In genomic region chr10:94117916-94118315, GRCm38 (mm10) we compare ENCODE assay signal across 24 mouse cellular contexts. TPM values are rescaled to one million over a fixed set of nuclear protein-coding genes. Genes with fewer than 3 reads are reported as not detected.
DNase-seq lines count a peak whose midpoint lies in the region; ATAC-seq and TF ChIP-seq lines count a peak whose summit lies in the region.
"Had no signal": no experiment of that assay in that cellular context is flagged by ENCODE, and none has a peak within 500 bp of the region (broad histone marks: within the 10 kb centered on the region; RNA-seq: fewer than 3 reads in every experiment).

No protein-coding gene starts in this region.

- 82% methylated on average over 3 of the region's 3 CpGs for WGBS in liver, postnatal 0 days (ENCODE audit: insufficient replicate concordance)
- 92% methylated on average over 3 of the region's 3 CpGs for WGBS in liver, embryonic 11.5 days

- ATAC-seq in liver, postnatal 0 days = no peak
- no peak for ATAC-seq in liver, embryonic 11.5 days (replicated peaks; ENCODE audit: low FRiP score)
- ATAC-seq: CD4-positive, CD25-positive, alpha-beta regulatory T cell, adult 4 months; forebrain, embryonic 13.5 days; forebrain, embryonic 15.5 days; forebrain, postnatal 0 days had no signal

- no peaks in the 10 kb centered on the region for H3K27me3 ChIP-seq in liver, postnatal 0 days (ENCODE audit: insufficient read depth, low read length)
- H3K27me3 ChIP-seq in liver, embryonic 11.5 days (replicated peaks; ENCODE audit: control insufficient read depth, insufficient read depth, low read length) = no peaks in the 10 kb centered on the region
- H3K27me3 ChIP-seq: CH12.LX; embryonic facial prominence, embryonic 13.5 days; embryonic facial prominence, embryonic 15.5 days; forebrain, embryonic 13.5 days; forebrain, embryonic 15.5 days had no signal

- no peak for TF ChIP-seq EP300 in liver, postnatal 0 days (IDR thresholded peaks at IDR 0.05; ENCODE audit: low read depth)

- intact Hi-C loops in gastrocnemius, adult 2 months (cut with DNase I) = loop anchor here (1.0 to 5.0 kb wide), 2 partner anchors 106 to 173 kb away; no protein-coding TSS in a partner anchor

- peak overlapping the region; percentile 86 for H3K27ac ChIP-seq in liver, postnatal 0 days (ENCODE audit: low read depth)
- H3K27ac ChIP-seq in liver, embryonic 11.5 days (ENCODE audit: low read depth, low read length) = no peak overlapping the region
- no peak overlapping the region for H3K27ac ChIP-seq in gastrocnemius, adult 2 months
- H3K27ac ChIP-seq: embryonic facial prominence, embryonic 13.5 days; embryonic facial prominence, embryonic 15.5 days; forebrain, embryonic 13.5 days; forebrain, embryonic 15.5 days had no signal

- no peak overlapping the region for H3K4me2 ChIP-seq in liver, postnatal 0 days (ENCODE audit: low read depth, low read length)
- no peak overlapping the region for H3K4me2 ChIP-seq in liver, embryonic 11.5 days
- H3K4me2 ChIP-seq: embryonic facial prominence, embryonic 13.5 days; embryonic facial prominence, embryonic 15.5 days; forebrain, embryonic 13.5 days; forebrain, embryonic 15.5 days had no signal

- DNase-seq in liver, postnatal 0 days = no peak
- no peak for DNase-seq in liver, embryonic 11.5 days (ENCODE audit: low spot score)
- peak; percentile 52 for DNase-seq in NIH3T3 (ENCODE audit: low read depth)
- DNase-seq in heart, adult 8-10 months (ENCODE audit: low spot score) = no peak
- DNase-seq in gastrocnemius, adult 2 months = no peak
- DNase-seq: adrenal gland, adult 2 months; adrenal gland, postnatal 10 days; adrenal gland, postnatal 25 days; B cell, adult 2 months; cerebellum, adult 11 months; cerebellum, adult 18-20 months; cerebellum, adult 8-10 months; cerebellum, adult 9-11 months; cerebellum, postnatal 14 days; cerebellum, postnatal 36 days; embryo, embryonic 11 days; forebrain, postnatal 0 days had no signal

- no peaks in the 10 kb centered on the region for H3K9me3 ChIP-seq in liver, postnatal 0 days (ENCODE audit: low read length)
- no peaks in the 10 kb centered on the region for H3K9me3 ChIP-seq in liver, embryonic 11.5 days (ENCODE audit: control insufficient read depth, low read length)
- H3K9me3 ChIP-seq: embryonic facial prominence, embryonic 13.5 days; embryonic facial prominence, embryonic 15.5 days; forebrain, embryonic 13.5 days; forebrain, embryonic 15.5 days; G1E had no signal

- peaks cover 6% of the 10 kb centered on the region for H3K36me3 ChIP-seq in liver, postnatal 0 days (replicated peaks; ENCODE audit: insufficient read depth, low read length)
- H3K36me3 ChIP-seq in liver, embryonic 11.5 days (ENCODE audit: control insufficient read depth, insufficient read depth, low read length) = peaks cover 6% of the 10 kb centered on the region; the same call in 1 of the 2 replicates
- H3K36me3 ChIP-seq: embryonic facial prominence, embryonic 15.5 days; forebrain, embryonic 15.5 days had no signal

- peaks cover 7% of the 10 kb centered on the region; the same call in 1 of the 2 replicates for H3K4me1 ChIP-seq in liver, postnatal 0 days (ENCODE audit: insufficient read depth)
- H3K4me1 ChIP-seq in liver, embryonic 11.5 days (replicated peaks; ENCODE audit: control insufficient read depth, insufficient read depth, low read length) = peaks cover 8% of the 10 kb centered on the region
- H3K4me1 ChIP-seq: forebrain, embryonic 13.5 days; forebrain, embryonic 15.5 days had no signal

- no peak overlapping the region for H3K9ac ChIP-seq in liver, postnatal 0 days (replicated peaks)
- H3K9ac ChIP-seq in liver, embryonic 11.5 days (ENCODE audit: low read depth, low read length) = no peak overlapping the region
- H3K9ac ChIP-seq: embryonic facial prominence, embryonic 13.5 days; embryonic facial prominence, embryonic 15.5 days; forebrain, embryonic 13.5 days; forebrain, embryonic 15.5 days; forebrain, postnatal 0 days had no signal

- H3K4me3 ChIP-seq in liver, postnatal 0 days (ENCODE audit: low read depth, low read length) = no peak overlapping the region
- H3K4me3 ChIP-seq in liver, embryonic 11.5 days (ENCODE audit: low read depth, low read length) = no peak overlapping the region
- no peak overlapping the region for H3K4me3 ChIP-seq in gastrocnemius, adult 2 months
- H3K4me3 ChIP-seq: embryonic facial prominence, embryonic 13.5 days; embryonic facial prominence, embryonic 15.5 days; forebrain, embryonic 13.5 days; forebrain, embryonic 15.5 days had no signal

- TF ChIP-seq CTCF in liver, postnatal 0 days (IDR thresholded peaks at IDR 0.05; ENCODE audit: low read depth) = no peak
- TF ChIP-seq CTCF in gastrocnemius, adult 2 months (IDR thresholded peaks at IDR 0.05) = no peak

RNA-seq across cellular contexts. Expression of gene Nr2c1, which starts 29.9 kb away (rescaled TPM):
- polyA plus RNA-seq in liver, postnatal 0 days (2015; fragmentation: Nextera tagmentation; extraction: Ambion mirVana) = 2.4 and 2.9 TPM in 2 replicates
- polyA plus RNA-seq in liver, embryonic 11.5 days (2014; fragmentation: Nextera tagmentation; extraction: Ambion mirVana) = 6.4 and 7.4 TPM in 2 replicates
- total RNA-seq in heart, adult 8-10 months (2022) = 1 to 10 TPM; 5.7 to 6.4 (median 6.0) TPM
- 1 to 10 TPM; 5.5 to 7.0 TPM for total RNA-seq in gastrocnemius, adult 2 months (2021)
